Mouse (Mus musculus) lung, embryonic 14.5 days (tissue): ENCODE results near the gene Gm10282. TPM values are rescaled to one million over a fixed set of nuclear protein-coding genes. Genes with fewer than 3 reads are reported as not detected.

ENCODE experiments used
- ATAC-seq: fragments of 200-750 bp; cut with Nextera tagmentation; 2 replicates; pipeline ENCODE4 v1.8.0; 2017; ENCODE audit warnings: mild to moderate bottlenecking, moderate TSS enrichment, moderate library complexity; ENCODE audit not compliant: insufficient read depth
- DNase-seq: peaks from one replicate; pipeline ENCODE4 v3.0.0-alpha.2; 2015
- H3K27ac ChIP-seq: fragments of 300-500 bp; sonication (generic); 2 replicates; pipeline ENCODE4 v1.5.1; 2014; ENCODE audit warnings: low read depth, mild to moderate bottlenecking, moderate library complexity
- H3K27me3 ChIP-seq: fragments of 300-500 bp; sonication (generic); 2 replicates; pipeline ENCODE4 v1.6.1; 2014; ENCODE audit warnings: low read length, control low read depth; ENCODE audit not compliant: insufficient read depth
- H3K36me3 ChIP-seq: fragments of 300-500 bp; sonication (generic); 2 replicates; pipeline ENCODE4 v1.6.1; 2014; ENCODE audit warnings: control low read depth; ENCODE audit not compliant: insufficient read depth
- H3K4me1 ChIP-seq: fragments of 300-500 bp; sonication (generic); 2 replicates; pipeline ENCODE4 v1.6.1; 2014; ENCODE audit warnings: antibody characterized with exemption, control low read depth; ENCODE audit not compliant: insufficient read depth
- H3K4me2 ChIP-seq: fragments of 300-500 bp; sonication (generic); 2 replicates; pipeline ENCODE4 v1.6.1; 2014; ENCODE audit warnings: mild to moderate bottlenecking
- H3K4me3 ChIP-seq: fragments of 300-500 bp; sonication (generic); 2 replicates; pipeline ENCODE4 v1.5.1; 2014; ENCODE audit warnings: low read depth, low read length
- H3K9ac ChIP-seq: fragments of 300-500 bp; sonication (generic); 2 replicates; pipeline ENCODE4 v1.6.1; 2014
- H3K9me3 ChIP-seq: fragments of 300-500 bp; sonication (generic); 2 replicates; pipeline ENCODE4 v1.6.1; 2016; ENCODE audit warnings: low read depth, low read length, control low read depth
- CTCF ChIP-seq: IDR thresholded peaks from 2 replicates; pipeline ENCODE4 v1.5.1; 2016; ENCODE audit warnings: antibody characterized with exemption, low read depth
- WGBS: fragments of 180-500 bp; shearing (Covaris S2); extraction: QIAGEN DNeasy Blood & Tissue Kit; methylation state at CpG from one replicate; pipeline ENCODE4 v1.1.7; 2014; 5-methylcytosine and 5-hydroxymethylcytosine counted together
- polyA plus RNA-seq: library from polyadenylated mRNA; unstranded; fragments of >200 nt; fragmentation: Nextera tagmentation; extraction: Ambion mirVana; gene quantifications from 2 replicates; pipeline ENCODE4 v1.2.1, GENCODE M21; 2014

The Gm10282 gene
- polyA plus RNA-seq, 1 experiment from 2014 or later, result 38.2 TPM

DNA sequence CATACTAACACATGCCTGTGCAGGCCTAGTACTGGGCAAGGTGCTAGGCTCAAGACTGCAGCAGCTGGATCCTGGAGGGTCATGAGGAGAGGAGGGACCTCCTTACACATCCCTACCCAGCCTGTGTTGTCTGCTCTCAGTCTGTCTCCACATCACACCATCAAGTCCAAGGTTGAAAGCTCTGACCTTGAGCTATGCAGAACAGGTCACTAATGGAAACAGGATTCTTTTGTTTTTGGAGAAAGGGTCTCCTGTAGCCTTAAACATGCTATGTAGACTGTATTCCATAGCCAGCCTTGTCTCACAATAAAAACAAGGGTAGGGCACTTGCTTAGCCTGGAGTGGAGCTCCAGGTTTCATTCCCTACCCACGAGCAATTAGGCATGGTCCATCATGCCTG, 43.9 kb upstream of the Gm10282 start:
- DNase-seq, result no peak

GRCm38 (mm10) chr8:72348114-72348513, 43.1 kb upstream of the Gm10282 start:
- 95% methylated on average over 2 of the region's 2 CpGs for WGBS
- Histone ChIP-seq H3K9ac (no peak overlapping the region), H3K27me3 (no peaks in the 10 kb centered on the region), H3K4me2 (no peak overlapping the region), H3K9me3 (no peaks in the 10 kb centered on the region), H3K4me3 (no peak overlapping the region), H3K27ac (no peak overlapping the region), H3K4me1 (no peaks in the 10 kb centered on the region), H3K36me3 (peaks cover 55% of the 10 kb centered on the region)
- no peak for TF ChIP-seq CTCF
- DNase-seq, result no peak
- no peak for ATAC-seq

More for the DNA sequence above, 43.9 kb upstream of the Gm10282 start:
- Histone ChIP-seq H3K27me3 (no peaks in the 10 kb centered on the region), H3K4me2 (no peak overlapping the region), H3K9me3 (no peaks in the 10 kb centered on the region), H3K4me1 (no peaks in the 10 kb centered on the region), H3K9ac (no peak overlapping the region), H3K27ac (no peak overlapping the region), H3K4me3 (no peak overlapping the region), H3K36me3 (peaks cover 51% of the 10 kb centered on the region)
- TF ChIP-seq CTCF, result no peak
- ATAC-seq, result no peak
- WGBS, result 88% methylated on average over 1 of the region's 1 CpGs

DNA sequence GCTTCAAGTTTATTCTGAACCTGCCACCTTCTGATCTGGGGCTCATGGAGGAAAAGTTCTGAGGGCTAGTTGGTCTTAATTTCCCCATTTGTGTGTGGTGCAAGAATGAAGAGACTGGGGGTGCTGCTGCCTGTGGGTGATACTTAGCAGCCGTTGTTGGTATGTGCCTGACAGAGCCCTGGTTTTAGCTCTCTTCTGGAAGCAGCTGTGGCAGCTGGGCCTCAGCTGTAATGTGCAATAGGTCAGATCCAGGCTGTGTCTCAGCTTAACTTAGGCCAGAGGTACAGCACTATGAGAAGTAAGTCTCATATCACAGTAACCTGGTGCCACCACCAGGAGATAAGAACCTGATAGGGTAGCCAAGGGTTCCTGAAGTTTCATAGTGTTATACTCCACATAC, 42.5 kb upstream of the Gm10282 start:
- TF ChIP-seq CTCF, result no peak
- Histone ChIP-seq H3K27ac (no peak overlapping the region), H3K36me3 (peaks cover 59% of the 10 kb centered on the region), H3K9ac (no peak overlapping the region), H3K4me2 (no peak overlapping the region), H3K4me1 (no peaks in the 10 kb centered on the region), H3K9me3 (no peaks in the 10 kb centered on the region), H3K27me3 (no peaks in the 10 kb centered on the region), H3K4me3 (no peak overlapping the region)
- 79% methylated on average over 1 of the region's 1 CpGs for WGBS
- DNase-seq, result no peak
- no peak for ATAC-seq

GRCm38 (mm10) chr8:72343725-72344124, 38.7 kb upstream of the Gm10282 start:
- Histone ChIP-seq H3K4me1 (no peaks in the 10 kb centered on the region), H3K4me2 (no peak overlapping the region), H3K9ac (no peak overlapping the region), H3K36me3 (peaks cover 76% of the 10 kb centered on the region), H3K9me3 (no peaks in the 10 kb centered on the region), H3K27me3 (no peaks in the 10 kb centered on the region), H3K4me3 (no peak overlapping the region), H3K27ac (no peak overlapping the region)
- 78% methylated on average over 4 of the region's 4 CpGs for WGBS
- no peak for TF ChIP-seq CTCF
- no peak for DNase-seq
- ATAC-seq, result no peak

- H3K4me1 ChIP-seq, result no peaks in the 10 kb centered on the region
- DNase-seq, result no peak
- H3K27me3 ChIP-seq, result no peaks in the 10 kb centered on the region
- H3K9me3 ChIP-seq, result no peaks in the 10 kb centered on the region
- WGBS, result 89% methylated on average over 5 of the region's 5 CpGs
- no peak overlapping the region for H3K4me3 ChIP-seq
- H3K27ac ChIP-seq, result no peak overlapping the region
- H3K9ac ChIP-seq, result no peak overlapping the region
- H3K4me2 ChIP-seq, result no peak overlapping the region
- no peak for ATAC-seq
- peaks cover 79% of the 10 kb centered on the region for H3K36me3 ChIP-seq
- TF ChIP-seq CTCF, result no peak
These were observed 37.7 kb upstream of the Gm10282 start for GRCm38 (mm10) chr8:72342556-72343300.

DNA sequence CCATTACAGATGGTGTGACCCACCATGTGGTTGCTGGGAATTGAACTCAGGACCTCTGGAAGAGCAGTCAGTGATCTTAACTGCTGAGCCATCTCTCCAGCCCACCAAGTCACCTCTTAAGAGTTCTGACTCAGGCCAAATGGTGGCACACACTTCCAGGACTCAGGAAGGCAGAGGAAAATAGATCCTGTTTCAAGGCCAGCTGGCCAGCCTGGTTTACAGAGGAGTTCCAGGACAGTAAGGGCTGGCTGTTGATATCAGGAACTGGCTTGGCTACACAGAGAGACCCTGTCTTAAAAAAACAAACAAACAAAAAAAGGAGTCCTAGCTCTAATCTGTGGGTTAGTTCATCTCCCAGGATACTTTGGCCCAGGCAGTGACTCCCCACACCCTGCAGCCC, 32.0 kb upstream of the Gm10282 start:
- Histone ChIP-seq H3K9me3 (no peaks in the 10 kb centered on the region), H3K27me3 (no peaks in the 10 kb centered on the region), H3K9ac (no peak overlapping the region), H3K36me3 (peaks cover 59% of the 10 kb centered on the region), H3K27ac (no peak overlapping the region), H3K4me2 (no peak overlapping the region), H3K4me1 (no peaks in the 10 kb centered on the region), H3K4me3 (no peak overlapping the region)
- ATAC-seq (no peak), DNase-seq (no peak)
- TF ChIP-seq CTCF, result no peak

GRCm38 (mm10) chr8:72336273-72336672, 31.2 kb upstream of the Gm10282 start:
- DNase-seq, result peak; percentile 14
- TF ChIP-seq CTCF, result no peak
- peaks cover 52% of the 10 kb centered on the region for H3K36me3 ChIP-seq

More at GRCm38 (mm10) chr8:72336273-72336672, 31.2 kb upstream of the Gm10282 start:
- Histone ChIP-seq H3K4me1 (no peaks in the 10 kb centered on the region), H3K4me3 (no peak overlapping the region), H3K4me2 (no peak overlapping the region), H3K9me3 (no peaks in the 10 kb centered on the region), H3K9ac (no peak overlapping the region), H3K27ac (no peak overlapping the region), H3K27me3 (no peaks in the 10 kb centered on the region)
- WGBS, result 54% methylated on average over 2 of the region's 2 CpGs
- no peak for ATAC-seq
